Mouse (Mus musculus) brain, embryonic 14.5 days (tissue): ENCODE measurements at regions not wholly inside any gene's neighbourhood (a gene's known extent, or its start where the extent isn't known, plus 50 kb on each side); places are given as distances from the start of the nearest gene placed in this dataset.
A peak's percentile ranks its signal among the peaks of the same experiment; 100 is the strongest.

Experiments
- DNase-seq: peaks from one replicate; pipeline ENCODE4 v3.0.0-alpha.2; 2011; ENCODE audit warnings: low read depth
- CTCF ChIP-seq: fragments of 200-500 bp; IDR thresholded peaks from 2 replicates; pipeline ENCODE4 v1.5.1; 2012; ENCODE audit warnings: inconsistent platforms, mild to moderate bottlenecking, moderate library complexity, borderline replicate concordance; ENCODE audit not compliant: insufficient read depth, insufficient read length; ENCODE audit errors: extremely low read depth
- POLR2A ChIP-seq: fragments of 200-500 bp; IDR thresholded peaks from 2 replicates; pipeline ENCODE4 v1.6.1; 2012; ENCODE audit warnings: mild to moderate bottlenecking, inconsistent platforms, borderline replicate concordance; ENCODE audit not compliant: poor library complexity, insufficient read depth, insufficient read length, severe bottlenecking; ENCODE audit errors: extremely low read depth

- DNase-seq, result peak; percentile 86
- TF ChIP-seq POLR2A (no peak), CTCF (no peak)
Measured at GRCm38 (mm10) chr1:77027656-77028055, 487.2 kb downstream of the Epha4 start.

DNA sequence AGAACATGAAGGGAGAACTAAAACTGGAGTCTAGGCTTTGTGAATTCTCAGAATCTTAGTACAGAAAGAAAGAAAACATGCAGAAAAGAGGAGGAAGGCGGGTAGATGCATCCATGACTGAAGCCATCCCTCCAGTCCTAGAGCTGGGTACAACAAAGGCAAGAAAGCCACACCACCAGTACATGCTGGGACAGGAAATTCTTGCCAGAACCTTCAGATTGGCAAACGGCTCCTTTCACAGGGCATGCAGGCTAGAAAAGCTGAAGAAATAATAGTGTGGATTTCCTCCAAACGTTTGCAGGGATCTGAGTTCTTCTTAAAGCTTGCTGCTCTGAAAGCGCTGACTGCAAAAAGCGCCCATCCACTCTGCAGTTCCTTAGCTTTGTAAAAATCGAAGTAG, 486.7 kb downstream of the Epha4 start:
- TF ChIP-seq CTCF (no peak), POLR2A (no peak)
- DNase-seq, result peak; percentile 40

GRCm38 (mm10) chr1:77029091-77029490, 485.8 kb downstream of the Epha4 start:
- DNase-seq, result peak; percentile 17
- TF ChIP-seq POLR2A (no peak), CTCF (no peak)

DNA sequence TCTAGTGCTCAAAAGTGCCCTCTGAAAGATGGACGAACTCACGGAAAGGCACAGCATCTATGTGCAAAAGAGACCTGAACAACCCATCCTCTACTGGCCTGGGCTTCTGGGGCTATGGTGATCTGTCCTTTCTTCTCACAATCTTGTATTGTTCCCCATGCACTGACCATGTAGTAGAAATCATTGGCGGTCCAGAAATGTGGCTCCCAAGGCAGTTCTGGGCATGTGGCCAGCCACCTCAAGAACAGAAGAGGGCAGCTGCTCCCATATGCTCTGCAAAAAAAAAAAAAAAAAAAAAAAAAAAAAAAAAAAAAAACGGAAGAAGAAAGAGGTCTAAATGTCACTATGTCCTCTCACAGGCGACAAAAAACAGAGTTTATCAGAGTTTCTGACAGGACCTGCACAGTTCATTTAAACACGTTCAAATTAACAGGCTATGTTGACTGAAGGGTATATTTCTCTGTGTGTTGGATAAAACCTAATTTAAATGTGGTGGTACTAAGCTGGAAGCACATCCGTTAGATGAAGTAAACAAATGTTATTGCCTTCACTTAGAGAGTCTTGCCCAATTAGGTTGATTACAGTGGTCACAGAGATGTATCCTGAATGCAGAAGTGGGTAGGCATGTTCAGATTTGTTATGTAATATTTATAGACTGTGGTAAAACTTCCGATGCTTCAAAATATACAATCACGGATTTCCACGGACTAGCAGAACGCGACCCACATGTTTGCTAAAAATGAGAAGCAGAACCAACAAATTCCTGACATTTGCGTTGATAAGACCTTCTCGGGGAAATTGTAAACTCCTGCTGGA, 470.9 kb downstream of the Epha4 start:
- peak; percentile 68 for DNase-seq
- no peak for TF ChIP-seq CTCF
- no peak for TF ChIP-seq POLR2A

GRCm38 (mm10) chr1:77048720-77049406, 466.0 kb downstream of the Epha4 start:
- no peak for TF ChIP-seq CTCF
- no peak for TF ChIP-seq POLR2A
- peak; percentile 87 for DNase-seq

DNA sequence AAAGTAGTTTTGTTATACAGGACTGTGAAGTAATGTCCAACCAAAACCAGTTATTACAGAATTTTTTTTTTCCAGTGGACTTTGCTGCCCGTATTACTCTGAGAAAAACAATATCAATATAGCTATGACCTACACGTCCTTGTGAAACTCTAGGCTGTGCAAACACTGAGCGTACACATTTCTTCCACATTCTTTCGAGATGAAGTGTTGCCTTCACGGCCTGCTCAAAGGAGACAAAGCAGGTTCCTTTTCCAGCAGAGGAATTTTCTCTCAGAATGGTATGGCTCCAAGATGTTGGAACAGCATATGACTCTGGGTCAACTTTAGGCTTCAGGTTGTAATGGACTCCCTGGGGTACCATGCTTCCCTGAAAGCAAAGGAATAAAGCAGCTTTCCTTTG, 463.6 kb downstream of the Epha4 start:
- no peak for TF ChIP-seq POLR2A
- no peak for TF ChIP-seq CTCF
- no peak for DNase-seq

DNA sequence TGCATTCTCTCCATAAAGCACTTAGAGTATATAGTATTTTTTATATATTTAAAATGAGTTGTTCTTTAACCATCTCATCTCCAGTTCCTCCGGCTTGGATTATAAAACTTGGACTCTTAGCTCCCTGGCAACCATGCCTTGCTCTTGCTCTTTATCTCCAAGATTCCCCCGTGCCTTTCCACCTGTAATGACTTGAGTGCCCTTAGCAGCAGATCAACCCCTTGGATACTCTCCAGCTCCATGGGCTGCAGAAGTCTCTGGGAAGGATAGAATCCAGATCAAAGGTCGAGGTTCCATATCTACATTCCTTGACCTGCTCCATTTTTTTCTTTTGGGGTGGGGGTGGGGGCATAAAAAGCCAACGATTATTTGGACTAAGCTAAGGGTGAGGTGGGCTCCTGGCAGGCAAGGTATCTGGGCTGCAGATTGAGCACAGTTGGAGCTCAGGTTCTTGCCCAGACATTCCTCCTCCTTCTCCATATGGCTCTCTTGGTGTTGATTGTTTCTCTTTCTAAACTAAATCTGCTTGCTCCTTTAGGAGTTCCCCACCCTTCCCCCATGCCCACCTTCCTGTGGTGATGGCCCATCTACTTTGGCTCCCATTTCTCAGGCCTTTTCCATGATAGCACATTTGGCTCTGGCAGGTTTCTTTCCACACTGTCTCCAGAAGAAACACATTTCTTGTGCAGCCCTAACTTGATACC, 460.9 kb downstream of the Epha4 start:
- TF ChIP-seq POLR2A (no peak), CTCF (no peak)
- DNase-seq, result peak; percentile 15

GRCm38 (mm10) chr1:77062468-77062867, 452.4 kb downstream of the Epha4 start:
- no peak for DNase-seq
- TF ChIP-seq CTCF, result no peak
- TF ChIP-seq POLR2A, result no peak

DNA sequence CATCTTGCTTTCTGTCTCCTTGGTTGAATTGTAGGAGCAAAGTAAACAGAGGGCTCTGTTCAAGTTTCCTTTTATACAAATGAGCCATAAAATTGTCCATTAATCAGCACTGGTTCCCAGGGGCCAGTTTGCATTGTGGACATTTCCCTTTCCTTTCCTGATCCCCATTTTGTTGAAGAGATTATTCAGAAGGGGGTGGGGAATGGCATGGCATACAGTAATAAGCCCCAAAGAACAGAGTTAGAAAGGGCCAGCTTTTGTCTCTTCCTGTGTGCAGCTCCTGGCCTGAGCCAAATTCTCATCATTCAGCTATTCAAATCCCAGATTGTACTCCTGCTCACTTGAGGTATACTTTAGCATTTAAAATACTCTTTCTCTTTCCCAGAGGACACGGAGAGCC, 441.8 kb downstream of the Epha4 start:
- DNase-seq, result peak; percentile 89

DNA sequence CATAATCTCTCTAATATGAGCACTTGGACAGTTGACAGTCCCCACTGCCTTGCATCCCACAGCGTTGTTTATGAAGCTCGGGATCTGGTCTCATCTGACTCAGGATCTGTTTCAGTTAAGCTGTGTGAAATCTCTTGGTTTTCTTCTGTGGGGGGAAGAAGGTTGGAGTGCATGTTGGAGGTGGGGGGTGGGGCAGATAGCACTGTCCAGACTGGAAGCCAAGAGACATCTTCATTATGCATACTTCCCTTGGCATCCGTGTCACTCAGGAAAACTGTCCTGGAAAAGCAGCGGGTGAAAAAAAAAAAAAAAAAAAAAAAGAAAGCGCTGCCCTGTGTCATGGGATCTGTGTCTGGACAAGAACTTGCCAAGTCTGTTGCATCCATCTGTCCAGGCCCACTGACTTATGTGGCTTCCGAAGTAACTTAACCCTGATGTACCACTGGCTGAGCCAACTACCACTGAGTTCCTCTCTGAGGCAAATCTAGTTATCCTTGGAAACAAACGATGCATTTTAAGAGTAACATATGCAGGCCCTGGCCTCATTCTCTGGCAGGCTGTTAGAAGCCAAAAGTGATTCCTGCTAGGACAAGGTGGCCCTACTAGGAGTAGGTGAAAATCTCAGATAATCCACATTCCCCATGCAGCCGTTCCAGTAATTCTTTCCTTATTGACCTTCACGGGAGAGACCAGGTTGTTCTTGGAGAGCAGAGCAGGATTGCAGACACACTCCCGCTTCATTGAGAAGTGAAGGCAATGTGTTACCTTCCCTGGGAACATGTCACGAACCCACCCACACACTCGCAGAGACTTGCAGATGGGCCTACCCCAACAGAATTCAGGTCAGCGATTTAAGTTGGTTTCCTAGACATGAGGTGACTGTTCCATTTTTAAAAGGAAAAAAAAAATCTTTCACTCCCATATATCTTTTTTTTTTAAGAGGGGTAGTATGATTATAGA, 439.7 kb downstream of the Epha4 start:
- DNase-seq, result no peak
- TF ChIP-seq CTCF, result no peak
- TF ChIP-seq POLR2A, result no peak

More for the DNA sequence above, 441.8 kb downstream of the Epha4 start:
- TF ChIP-seq CTCF (no peak), POLR2A (no peak)
